Mouse (Mus musculus) right cerebral cortex, postnatal 25 days (tissue): ENCODE data around the gene Tnfrsf13c.

ENCODE experiments used
- DNase-seq: peaks from one replicate; pipeline ENCODE4 v3.0.0; 2022

The Tnfrsf13c gene

GRCm38 (mm10) chr15:82229542-82230045, 5.4 kb upstream of the Tnfrsf13c start:
- DNase-seq = no peak

DNA sequence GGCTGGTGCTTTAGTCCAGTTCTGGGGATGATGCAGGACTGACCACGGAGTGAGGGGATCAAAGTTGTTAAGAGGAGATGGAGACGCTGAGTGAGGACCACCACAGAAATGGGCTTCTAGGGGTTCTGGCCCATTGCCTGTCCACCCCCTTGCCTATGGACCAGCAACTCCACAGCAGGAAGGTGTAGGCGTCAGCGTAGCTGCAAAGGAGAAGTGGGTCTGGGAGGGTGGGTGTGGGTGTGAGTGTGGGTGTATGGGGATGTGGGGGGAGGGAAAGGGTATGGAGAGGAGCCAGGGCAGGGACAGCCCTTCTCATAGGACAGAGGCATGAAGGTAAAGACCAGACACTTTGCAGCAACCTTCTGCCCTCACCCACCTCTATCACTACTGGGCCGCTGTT, 1.6 kb upstream of the Tnfrsf13c start:
- DNase-seq = no peak

GRCm38 (mm10) chr15:82224602-82225215, 540 bp upstream of the Tnfrsf13c start:
- DNase-seq = no peak

- DNase-seq = no peak
Observed at GRCm38 (mm10) chr15:82223251-82223650, 918 bp downstream of the Tnfrsf13c start.

GRCm38 (mm10) chr15:82221104-82221860, 2.9 kb downstream of the Tnfrsf13c start:
- DNase-seq = no peak

DNA sequence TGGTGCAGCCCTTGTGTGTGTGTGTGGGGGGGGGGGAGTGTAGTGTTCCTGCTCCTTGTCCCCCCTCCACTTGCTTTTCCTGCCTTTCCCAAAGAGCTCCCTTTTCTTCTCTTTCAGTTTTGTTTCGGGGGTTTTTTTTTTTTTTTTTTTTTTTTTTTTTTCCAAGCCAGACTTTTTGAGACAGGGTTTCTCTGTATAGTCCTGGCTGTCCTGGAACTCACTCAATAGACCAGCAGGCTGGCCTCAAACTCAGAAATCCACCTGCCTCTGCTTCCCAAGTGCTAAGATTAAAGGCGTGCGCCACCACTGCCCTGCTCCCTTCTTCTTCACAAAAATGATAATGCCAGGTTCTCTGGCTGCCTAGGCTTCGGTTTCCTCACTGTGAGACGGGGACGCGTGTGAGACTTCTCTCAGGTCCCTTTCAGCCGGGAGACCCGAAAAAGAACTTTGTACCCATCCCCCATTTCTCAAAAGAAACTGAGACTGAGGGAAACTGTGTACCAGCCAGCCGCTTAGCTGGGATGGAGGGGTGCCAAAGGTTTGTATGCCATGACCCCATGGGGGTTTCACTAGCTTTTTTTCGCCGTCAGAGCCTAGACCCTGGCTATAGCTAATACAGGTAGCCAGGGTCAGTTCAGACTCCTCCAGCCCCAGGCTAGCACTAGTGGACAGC, 4.0 kb downstream of the Tnfrsf13c start:
- DNase-seq = no peak

DNA sequence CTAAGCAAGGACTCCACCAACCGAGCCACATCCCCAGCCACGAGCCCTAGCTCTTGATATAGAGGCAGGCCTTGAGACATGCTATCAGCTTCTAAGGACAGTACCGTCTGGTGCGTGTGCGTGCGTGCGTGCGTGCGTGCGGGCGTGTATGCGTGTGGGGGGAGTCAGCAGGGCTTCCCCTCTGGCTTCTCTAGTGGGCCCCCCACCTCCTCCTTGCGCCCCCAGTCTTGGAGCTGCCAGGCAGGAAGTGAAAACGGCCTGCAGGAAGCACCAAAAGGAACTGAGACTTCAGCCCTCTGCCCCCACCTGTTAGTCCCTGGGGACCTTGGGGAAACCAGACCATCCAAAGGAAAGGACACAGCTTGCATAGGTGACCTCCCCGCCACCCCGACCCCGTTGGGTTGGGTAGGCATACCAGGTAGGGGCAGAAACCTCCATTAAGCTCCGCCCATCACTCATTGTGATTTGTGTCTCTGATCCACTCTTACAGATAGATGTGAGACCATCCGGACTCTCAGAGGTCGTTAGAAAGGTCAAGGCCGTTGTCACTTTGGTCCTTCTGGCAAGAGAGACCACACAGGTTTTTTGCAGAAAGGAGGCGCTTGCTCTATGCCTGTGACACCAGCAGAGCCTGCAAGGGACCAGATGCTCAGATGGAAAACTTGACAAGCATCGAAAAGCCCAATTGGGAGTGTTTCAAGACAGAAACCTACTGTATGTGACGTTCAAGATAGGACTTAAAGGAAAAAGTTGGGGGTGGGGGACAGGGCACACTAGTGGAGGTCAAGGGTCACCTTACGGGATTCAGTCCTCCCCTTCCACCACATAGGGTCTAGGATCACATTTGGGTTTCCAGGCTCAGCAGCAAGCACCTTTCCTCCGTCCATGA, 5.1 kb downstream of the Tnfrsf13c start:
- no peak for DNase-seq

DNA sequence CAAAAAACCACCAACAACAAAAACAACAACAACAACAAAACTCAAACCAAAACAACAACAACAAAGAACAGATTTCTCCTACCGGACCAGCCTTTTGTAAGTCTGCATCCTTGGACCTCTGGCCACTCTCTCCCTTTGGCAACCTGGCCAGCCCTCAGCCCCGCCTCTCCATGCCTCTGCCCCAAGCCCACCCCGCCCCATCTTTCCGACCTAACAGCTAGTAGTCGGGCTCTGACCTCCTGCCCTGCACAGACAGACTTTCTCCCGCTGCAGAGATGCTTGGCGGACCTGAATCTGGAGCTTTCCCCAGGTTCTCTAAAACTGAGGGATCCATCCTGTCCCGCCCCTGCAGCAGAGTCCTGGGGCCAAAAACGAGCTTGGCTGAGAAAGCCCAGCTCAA, 6.2 kb downstream of the Tnfrsf13c start:
- no peak for DNase-seq

- no peak for DNase-seq
Observed at GRCm38 (mm10) chr15:82217039-82217438, 7.1 kb downstream of the Tnfrsf13c start.

GRCm38 (mm10) chr15:82216142-82216827, 7.9 kb downstream of the Tnfrsf13c start:
- DNase-seq = no peak

- DNase-seq = no peak
Observed at GRCm38 (mm10) chr15:82215332-82216046, 8.7 kb downstream of the Tnfrsf13c start.

DNA sequence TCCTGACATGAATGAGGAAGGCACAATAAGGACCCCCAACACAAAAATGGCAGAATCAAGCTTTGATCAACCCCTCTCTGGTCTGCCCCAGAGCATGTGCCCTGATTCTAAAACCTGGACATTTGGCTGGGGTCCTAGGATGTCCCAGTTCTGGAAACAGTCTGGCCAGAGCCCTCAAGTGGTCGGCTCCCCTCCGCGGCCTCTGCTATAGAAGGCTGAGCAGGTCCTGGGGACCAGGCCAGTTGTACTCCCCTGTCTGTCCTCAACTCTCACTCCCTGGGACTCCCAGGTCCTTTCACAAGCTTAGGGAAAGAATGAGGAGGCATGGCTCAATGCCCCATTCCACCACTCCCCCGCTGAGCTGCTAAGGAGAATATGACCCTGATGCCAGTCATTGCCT, 10.9 kb downstream of the Tnfrsf13c start:
- DNase-seq = no peak

GRCm38 (mm10) chr15:82212752-82213063, 11.5 kb downstream of the Tnfrsf13c start, which contains the start of gene Shisa8:
Gene Shisa8 (minus strand): TSS chr15:82212815.
- DNase-seq = no peak

GRCm38 (mm10) chr15:82211911-82212751, 12.0 kb downstream of the Tnfrsf13c start:
- no peak for DNase-seq

GRCm38 (mm10) chr15:82211281-82211680, 12.9 kb downstream of the Tnfrsf13c start:
- DNase-seq = no peak

DNA sequence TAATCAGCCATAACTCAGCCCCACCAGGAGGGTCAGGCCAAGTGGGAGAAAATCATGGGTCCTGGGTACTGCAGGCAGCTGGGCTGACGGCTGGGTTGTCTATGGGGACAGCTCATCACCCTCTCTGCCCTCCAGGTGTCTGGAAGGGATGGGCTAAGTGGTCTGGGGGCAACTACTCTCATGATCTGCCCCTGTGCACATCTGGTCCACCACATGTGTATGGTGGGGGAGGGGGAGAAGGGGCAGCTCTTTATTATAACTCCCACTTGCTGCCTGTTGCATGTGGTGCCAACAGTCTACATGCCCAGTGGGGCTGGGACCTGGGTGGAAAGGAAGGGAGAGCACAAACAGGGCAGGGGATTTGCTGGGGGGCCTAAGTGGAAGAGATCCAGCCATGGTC, 13.4 kb downstream of the Tnfrsf13c start:
- no peak for DNase-seq

GRCm38 (mm10) chr15:82209295-82210050, 14.7 kb downstream of the Tnfrsf13c start:
- no peak for DNase-seq

DNA sequence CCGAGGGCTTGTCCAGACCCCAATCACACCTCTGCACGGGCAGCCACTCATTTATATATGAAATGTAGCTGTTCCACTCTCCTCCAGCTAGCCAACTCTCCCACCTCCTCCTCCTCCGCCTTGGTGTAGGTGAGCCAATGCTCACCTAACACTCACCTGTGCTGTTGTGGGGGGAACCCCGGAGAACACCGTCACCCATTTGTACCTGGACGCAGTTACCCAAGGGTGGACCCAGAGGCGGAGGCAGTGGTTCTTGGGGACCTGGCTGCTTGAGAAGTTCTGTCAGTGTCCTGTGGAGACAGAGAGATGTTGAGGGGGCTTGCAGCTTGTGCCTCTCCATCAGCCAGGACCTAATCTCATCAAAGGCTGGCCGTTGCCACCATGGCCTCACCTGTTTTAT, 15.9 kb downstream of the Tnfrsf13c start:
- DNase-seq = no peak

DNA sequence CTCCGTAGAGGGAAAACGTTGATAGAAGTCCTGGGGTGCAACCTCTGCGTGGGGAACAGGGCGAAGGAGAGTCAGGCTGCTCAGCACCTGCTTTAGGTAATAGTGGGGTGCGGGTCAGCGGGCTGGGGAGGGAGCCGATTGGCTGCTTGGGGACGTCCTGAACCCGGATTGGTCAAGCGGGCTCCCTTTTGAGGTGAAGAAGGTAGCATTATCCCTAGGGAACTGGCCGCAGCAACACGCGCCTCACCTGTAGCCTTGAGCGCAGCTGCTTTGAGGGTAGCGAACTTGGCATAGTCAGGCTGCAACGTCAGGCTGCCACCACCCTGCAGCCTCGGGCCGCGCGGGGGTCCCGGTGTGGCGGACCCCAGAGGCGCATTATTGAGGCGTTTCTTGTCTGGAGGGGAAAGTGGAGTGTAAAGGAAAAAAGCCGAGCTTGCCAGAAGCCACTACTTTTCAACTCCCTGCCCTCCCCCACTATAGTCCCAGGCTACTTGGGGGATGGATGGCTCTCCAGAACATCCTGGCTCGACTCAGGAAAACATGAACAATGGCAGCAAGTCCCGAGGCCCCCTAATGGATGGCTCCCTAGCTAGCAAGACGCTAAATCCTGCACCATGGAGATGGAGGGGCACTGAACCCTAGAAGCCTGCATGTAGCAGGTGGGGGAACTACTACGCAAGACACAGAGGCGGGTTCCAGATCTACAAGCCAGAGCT, 16.5 kb downstream of the Tnfrsf13c start:
- no peak for DNase-seq
